Mouse (Mus musculus): ENCODE data around the gene Plekho1.
A peak's percentile ranks its signal among the peaks of the same experiment; 100 is the strongest.

Plekho1 gene

DNA sequence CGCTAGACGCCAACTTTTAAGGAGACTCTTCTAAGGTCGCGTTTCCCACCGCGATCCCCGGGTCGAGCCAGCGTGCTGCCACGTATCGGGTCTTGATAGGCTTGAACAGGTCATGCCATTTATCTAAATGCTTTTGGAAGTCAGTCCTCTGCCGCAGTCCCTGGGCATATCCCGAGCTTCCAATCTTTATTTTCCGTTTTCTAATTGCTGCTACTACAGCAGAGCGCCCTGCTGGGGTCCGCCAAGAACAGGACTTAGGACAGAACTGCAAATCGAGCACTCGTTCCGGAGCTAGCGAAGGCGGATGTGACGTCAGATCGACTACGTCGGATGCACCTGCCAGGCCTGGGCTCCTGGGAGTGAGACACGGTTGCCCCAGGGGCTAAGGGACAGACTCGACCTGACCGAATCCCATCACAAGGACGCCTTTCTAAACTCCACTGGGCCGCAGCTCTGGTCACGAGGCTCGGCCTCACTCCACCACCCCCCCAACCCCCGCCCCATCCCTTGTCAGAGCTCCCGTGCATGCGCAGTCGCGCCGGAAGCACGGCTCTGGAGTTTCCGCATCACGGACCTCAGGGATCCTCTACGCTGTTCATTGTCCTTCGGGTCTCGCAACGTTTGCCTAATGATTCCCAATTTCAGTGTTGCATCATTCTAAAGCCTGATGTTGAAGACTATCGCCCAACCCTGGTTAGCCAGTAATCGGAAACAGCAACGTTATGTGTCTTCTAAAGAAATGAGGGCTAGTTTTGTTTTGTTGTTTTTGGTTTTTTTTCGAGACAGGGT, 44.8 kb downstream of the Plekho1 start:
- DNase-seq (ENCODE audit: low spot score), result peak; percentile 93

DNA sequence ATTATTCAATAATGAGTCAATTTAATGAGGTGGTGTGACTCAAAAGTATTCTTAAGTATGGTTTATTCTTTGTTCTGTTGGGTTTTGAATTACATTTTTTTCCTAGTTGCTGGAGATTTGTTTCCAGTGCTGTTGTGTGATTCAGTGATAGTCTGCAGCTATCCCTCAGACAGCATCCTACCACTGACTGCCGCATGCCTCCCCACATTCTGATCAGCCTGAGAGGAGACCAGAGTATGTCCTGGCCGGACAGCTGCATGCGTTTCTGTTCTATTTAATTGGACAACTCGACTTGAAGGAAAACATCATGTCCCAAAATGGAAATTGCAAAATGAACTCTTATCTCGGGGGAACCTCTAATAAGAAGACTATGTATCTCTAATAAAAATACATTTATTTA, 47.5 kb downstream of the Plekho1 start:
- no peak for DNase-seq (ENCODE audit: low spot score)

DNA sequence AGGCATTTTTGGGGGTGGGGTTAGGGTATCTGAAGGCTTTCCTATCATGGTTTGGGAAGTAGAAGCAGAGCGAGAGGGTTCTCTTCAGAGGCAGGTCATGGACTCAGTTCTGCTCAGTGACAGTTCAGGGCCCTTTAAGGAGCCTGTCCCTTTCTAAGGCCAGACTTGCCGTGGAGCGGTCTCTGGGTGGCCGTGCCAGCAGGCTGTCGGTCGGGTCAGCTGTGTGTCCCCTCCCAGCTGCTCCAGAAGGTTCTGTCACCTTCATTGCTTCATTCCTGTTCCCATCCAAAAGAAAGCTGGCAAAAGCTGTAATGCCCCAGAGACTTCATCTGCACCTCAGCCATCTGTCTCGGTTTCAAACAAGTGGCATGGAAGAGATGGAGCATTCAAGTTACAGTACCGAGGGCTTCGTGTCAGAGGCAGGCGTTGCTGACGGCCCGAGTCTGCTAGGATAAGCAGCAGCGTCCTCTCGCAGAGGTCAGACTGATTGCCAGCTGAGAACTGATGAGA, 50.0 kb downstream of the Plekho1 start:
- no peak for DNase-seq (ENCODE audit: low spot score)

DNA sequence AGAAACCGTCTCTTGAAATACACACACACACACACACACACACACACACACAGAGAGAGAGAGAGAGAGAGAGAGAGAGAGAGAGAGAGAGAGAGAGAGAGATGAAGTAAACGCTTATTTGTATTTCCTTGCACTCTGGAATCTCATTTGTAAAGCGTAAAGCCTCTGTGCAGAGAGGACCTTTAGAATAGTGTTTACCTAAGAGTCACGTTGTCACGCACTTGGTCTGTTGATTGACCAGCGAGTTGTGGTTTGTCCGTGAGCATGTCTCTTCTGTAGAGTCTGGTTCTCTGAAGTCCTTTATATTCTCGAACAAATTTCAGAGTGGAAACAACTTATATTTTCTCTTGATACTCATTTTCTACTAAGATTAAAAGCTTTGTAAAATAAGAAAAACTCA, 51.1 kb downstream of the Plekho1 start:
- no peak for DNase-seq (ENCODE audit: low spot score)

DNA sequence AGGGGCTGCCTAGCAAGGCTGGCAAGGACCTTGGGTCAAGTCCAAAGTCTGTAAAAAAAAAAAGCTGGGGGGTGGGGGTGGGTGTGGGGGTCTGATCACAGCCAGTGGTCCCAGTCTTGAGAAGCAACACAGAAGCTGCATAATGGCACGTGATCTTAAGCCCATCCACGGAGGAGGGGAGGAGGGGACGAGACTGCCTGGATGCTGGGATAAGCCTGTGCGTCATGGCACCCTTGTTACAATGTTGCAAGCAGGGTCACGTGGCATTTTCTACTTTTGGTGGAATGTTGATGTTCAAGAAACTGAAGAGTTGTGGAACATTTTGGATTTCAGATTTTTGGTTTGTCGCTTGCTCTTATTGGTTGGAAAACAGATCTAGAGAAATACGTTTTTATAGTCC, 52.6 kb downstream of the Plekho1 start:
- DNase-seq (ENCODE audit: low spot score), result no peak

DNA sequence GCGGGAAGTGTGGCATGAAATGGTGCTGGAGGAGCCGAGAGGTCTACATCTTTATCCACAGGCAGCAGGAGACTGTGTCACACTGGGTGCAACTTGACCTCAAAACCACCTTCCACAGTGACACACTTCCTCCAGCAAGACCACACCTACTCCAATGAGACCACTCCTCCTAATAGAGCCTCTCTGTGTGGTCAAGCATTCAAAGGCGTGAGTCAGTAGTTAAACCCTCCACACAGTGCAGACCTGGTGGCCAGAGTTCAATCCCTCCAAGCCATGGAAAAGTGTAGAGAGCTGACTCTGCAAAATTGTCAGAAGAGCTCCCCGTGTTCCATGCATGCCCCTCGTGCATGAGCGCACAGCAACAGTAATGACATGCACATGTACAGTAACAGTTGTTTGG, 53.1 kb downstream of the Plekho1 start:
- no peak for DNase-seq (ENCODE audit: low spot score)

DNA sequence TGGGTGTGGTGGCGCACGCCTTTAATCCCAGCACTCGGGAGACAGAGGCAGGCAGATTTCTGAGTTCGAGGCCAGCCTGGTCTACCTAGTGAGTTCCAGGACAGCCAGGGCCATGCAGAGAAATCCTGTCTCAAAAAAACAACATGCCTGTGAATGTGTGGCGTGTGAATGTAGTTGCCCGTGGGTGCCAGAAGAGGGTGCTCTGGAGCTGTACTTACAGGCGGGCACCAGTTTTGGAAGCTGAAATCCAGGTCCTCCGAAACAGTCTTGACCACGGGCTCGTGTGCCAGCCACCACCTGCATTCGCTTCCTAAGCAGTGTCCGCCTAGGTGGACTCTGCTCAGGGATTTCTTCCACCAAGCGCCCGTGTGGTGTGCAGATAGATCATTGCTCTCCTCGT, 57.0 kb downstream of the Plekho1 start:
- DNase-seq (ENCODE audit: low spot score), result no peak
